Mouse (Mus musculus): Measurements from ENCODE around the gene Kcnma1. TPM values are rescaled to one million over a fixed set of nuclear protein-coding genes. Genes with fewer than 3 reads are reported as not detected.

The Kcnma1 gene
- polyA plus RNA-seq, 1 experiment: 1.7 TPM

DNA sequence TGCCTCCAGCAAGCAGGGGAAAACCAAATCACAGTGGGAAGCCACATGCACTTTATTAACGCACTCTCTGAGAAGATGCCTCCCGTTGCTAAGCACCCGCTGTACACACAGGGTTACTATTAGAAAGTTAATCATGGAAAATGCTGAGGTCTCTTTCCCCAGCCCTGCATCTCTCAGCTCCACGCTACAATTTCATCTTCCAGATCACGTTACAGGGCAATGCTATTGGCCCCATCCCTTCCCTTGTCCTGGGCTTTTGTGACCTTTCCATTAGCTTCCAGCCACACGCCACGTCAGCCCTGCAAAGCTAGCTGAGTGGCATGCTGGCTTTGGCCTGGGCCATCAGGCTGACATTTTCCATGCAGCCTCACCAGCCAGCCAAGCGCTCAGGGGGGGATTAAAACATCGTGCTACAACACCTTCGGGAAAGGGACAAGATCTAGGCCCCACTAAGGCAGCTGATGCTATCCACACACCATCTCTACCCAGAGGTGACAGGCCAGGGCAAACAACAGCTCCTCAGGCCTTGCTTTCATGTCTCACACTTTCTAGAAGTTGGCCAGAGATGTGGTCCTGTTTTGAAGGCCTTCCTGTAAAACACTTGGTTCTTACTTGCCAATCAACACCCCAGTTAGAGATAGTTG lies 111.5 kb downstream of the Kcnma1 start:
- DNase-seq: no peak
- TF ChIP-seq CTCF (conservative IDR thresholded peaks at IDR 0.05; ENCODE audit: insufficient read depth, insufficient read length, low read depth, low read length): no peak
- no peak for TF ChIP-seq POLR2A (IDR thresholded peaks at IDR 0.05; ENCODE audit: low read depth, low read length)
- no peaks in the 10 kb centered on the region for H3K4me1 ChIP-seq (ENCODE audit: control insufficient read depth, insufficient read depth, low read length)
- no peaks in the 10 kb centered on the region for H3K36me3 ChIP-seq (ENCODE audit: control insufficient read depth, insufficient read depth, low read length)
- H3K27me3 ChIP-seq (replicated peaks; ENCODE audit: control insufficient read depth, insufficient read depth, low read length): no peaks in the 10 kb centered on the region
- no peak overlapping the region for H3K27ac ChIP-seq (ENCODE audit: insufficient read depth, low read depth, low read length)
- WGBS: 67% methylated on average over 10 of the region's 10 CpGs
- H3K4me3 ChIP-seq (ENCODE audit: insufficient read depth, low read depth, low read length): no peak overlapping the region

- no peak overlapping the region for H3K4me3 ChIP-seq (ENCODE audit: insufficient read depth, low read depth, low read length)
- 89% methylated on average over 5 of the region's 5 CpGs for WGBS
- DNase-seq: no peak
- H3K4me1 ChIP-seq (ENCODE audit: control insufficient read depth, insufficient read depth, low read length): no peaks in the 10 kb centered on the region
- no peak overlapping the region for H3K27ac ChIP-seq (ENCODE audit: insufficient read depth, low read depth, low read length)
- H3K36me3 ChIP-seq (ENCODE audit: control insufficient read depth, insufficient read depth, low read length): no peaks in the 10 kb centered on the region
- no peaks in the 10 kb centered on the region for H3K27me3 ChIP-seq (replicated peaks; ENCODE audit: control insufficient read depth, insufficient read depth, low read length)
- TF ChIP-seq POLR2A (IDR thresholded peaks at IDR 0.05; ENCODE audit: low read depth, low read length): no peak
- no peak for TF ChIP-seq CTCF (conservative IDR thresholded peaks at IDR 0.05; ENCODE audit: insufficient read depth, insufficient read length, low read depth, low read length)
These were observed 114.8 kb downstream of the Kcnma1 start for GRCm38 (mm10) chr14:23899462-23899861.

DNA sequence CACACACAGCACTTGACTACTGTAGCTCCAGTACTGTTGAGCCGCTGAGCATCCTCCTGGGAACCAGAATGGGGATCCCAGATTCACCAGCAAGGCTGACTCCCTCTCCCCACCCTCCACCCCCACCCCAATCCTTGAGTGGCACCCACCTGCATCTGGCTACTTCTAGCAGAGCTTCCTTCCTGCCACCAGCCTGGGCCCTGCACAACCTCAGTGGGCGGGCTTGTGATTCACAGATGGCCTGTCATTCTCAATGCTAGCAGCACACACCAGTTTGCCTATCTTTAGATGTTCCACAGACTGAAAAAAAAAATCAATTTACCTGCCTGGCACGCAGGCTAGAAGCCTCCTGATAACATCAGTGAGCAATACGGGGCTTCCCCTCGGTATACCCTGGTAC lies 116.5 kb downstream of the Kcnma1 start:
- DNase-seq: no peak

GRCm38 (mm10) chr14:23896036-23896435 lies 118.3 kb downstream of the Kcnma1 start:
- Histone ChIP-seq H3K27ac (ENCODE audit: insufficient read depth, low read depth, low read length) (no peak overlapping the region), H3K36me3 (ENCODE audit: control insufficient read depth, insufficient read depth, low read length) (no peaks in the 10 kb centered on the region), H3K4me1 (ENCODE audit: control insufficient read depth, insufficient read depth, low read length) (no peaks in the 10 kb centered on the region), H3K4me3 (ENCODE audit: insufficient read depth, low read depth, low read length) (no peak overlapping the region), H3K27me3 (replicated peaks; ENCODE audit: control insufficient read depth, insufficient read depth, low read length) (no peaks in the 10 kb centered on the region)
- DNase-seq: no peak
- TF ChIP-seq POLR2A (IDR thresholded peaks at IDR 0.05; ENCODE audit: low read depth, low read length) (no peak), CTCF (conservative IDR thresholded peaks at IDR 0.05; ENCODE audit: insufficient read depth, insufficient read length, low read depth, low read length) (no peak)
- 92% methylated on average over 3 of the region's 3 CpGs for WGBS

More for the DNA sequence above, 116.5 kb downstream of the Kcnma1 start:
- Histone ChIP-seq H3K27me3 (replicated peaks; ENCODE audit: control insufficient read depth, insufficient read depth, low read length) (no peaks in the 10 kb centered on the region), H3K27ac (ENCODE audit: insufficient read depth, low read depth, low read length) (no peak overlapping the region), H3K4me1 (ENCODE audit: control insufficient read depth, insufficient read depth, low read length) (no peaks in the 10 kb centered on the region), H3K36me3 (ENCODE audit: control insufficient read depth, insufficient read depth, low read length) (no peaks in the 10 kb centered on the region), H3K4me3 (ENCODE audit: insufficient read depth, low read depth, low read length) (no peak overlapping the region)
- WGBS: 92% methylated on average over 5 of the region's 5 CpGs
- TF ChIP-seq CTCF (conservative IDR thresholded peaks at IDR 0.05; ENCODE audit: insufficient read depth, insufficient read length, low read depth, low read length) (no peak), POLR2A (IDR thresholded peaks at IDR 0.05; ENCODE audit: low read depth, low read length) (no peak)

GRCm38 (mm10) chr14:23886112-23886511 lies 128.2 kb downstream of the Kcnma1 start:
- no peak overlapping the region for H3K27ac ChIP-seq (ENCODE audit: insufficient read depth, low read depth, low read length)
- H3K4me1 ChIP-seq (ENCODE audit: control insufficient read depth, insufficient read depth, low read length): no peaks in the 10 kb centered on the region
- TF ChIP-seq POLR2A (IDR thresholded peaks at IDR 0.05; ENCODE audit: low read depth, low read length) (no peak), CTCF (conservative IDR thresholded peaks at IDR 0.05; ENCODE audit: insufficient read depth, insufficient read length, low read depth, low read length) (no peak)
- no peaks in the 10 kb centered on the region for H3K36me3 ChIP-seq (ENCODE audit: control insufficient read depth, insufficient read depth, low read length)
- no peaks in the 10 kb centered on the region for H3K27me3 ChIP-seq (replicated peaks; ENCODE audit: control insufficient read depth, insufficient read depth, low read length)
- DNase-seq: no peak
- H3K4me3 ChIP-seq (ENCODE audit: insufficient read depth, low read depth, low read length): no peak overlapping the region
- 70% methylated on average over 4 of the region's 4 CpGs for WGBS

DNA sequence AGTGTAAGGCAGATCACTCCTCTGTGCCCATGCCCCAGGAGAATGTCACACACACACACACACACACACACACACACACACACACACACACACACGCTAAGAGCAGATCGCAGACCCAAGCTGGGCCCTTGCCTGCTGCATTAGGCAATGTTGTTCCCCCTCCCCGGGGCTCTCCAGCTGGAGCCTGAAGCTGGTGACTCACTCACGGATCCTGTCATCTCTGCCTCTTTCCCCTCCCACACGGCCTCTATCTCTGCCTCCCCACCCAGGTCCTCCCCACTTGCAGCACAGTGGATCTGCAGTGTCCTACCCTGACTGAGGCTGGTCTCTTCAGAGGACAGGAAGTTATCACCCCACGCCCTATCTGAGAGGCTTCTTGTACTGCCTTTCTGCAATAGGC lies 128.8 kb downstream of the Kcnma1 start:
- no peak for TF ChIP-seq CTCF (conservative IDR thresholded peaks at IDR 0.05; ENCODE audit: insufficient read depth, insufficient read length, low read depth, low read length)
- no peak for TF ChIP-seq POLR2A (IDR thresholded peaks at IDR 0.05; ENCODE audit: low read depth, low read length)
- 31% methylated on average over 6 of the region's 6 CpGs for WGBS
- no peak overlapping the region for H3K27ac ChIP-seq (ENCODE audit: insufficient read depth, low read depth, low read length)
- DNase-seq: no peak
- no peaks in the 10 kb centered on the region for H3K4me1 ChIP-seq (ENCODE audit: control insufficient read depth, insufficient read depth, low read length)
- H3K4me3 ChIP-seq (ENCODE audit: insufficient read depth, low read depth, low read length): no peak overlapping the region
- no peaks in the 10 kb centered on the region for H3K27me3 ChIP-seq (replicated peaks; ENCODE audit: control insufficient read depth, insufficient read depth, low read length)
- H3K36me3 ChIP-seq (ENCODE audit: control insufficient read depth, insufficient read depth, low read length): no peaks in the 10 kb centered on the region

GRCm38 (mm10) chr14:23885071-23885470 lies 129.2 kb downstream of the Kcnma1 start:
- no peaks in the 10 kb centered on the region for H3K4me1 ChIP-seq (ENCODE audit: control insufficient read depth, insufficient read depth, low read length)
- no peak overlapping the region for H3K4me3 ChIP-seq (ENCODE audit: insufficient read depth, low read depth, low read length)
- no peaks in the 10 kb centered on the region for H3K36me3 ChIP-seq (ENCODE audit: control insufficient read depth, insufficient read depth, low read length)
- no peak for TF ChIP-seq CTCF (conservative IDR thresholded peaks at IDR 0.05; ENCODE audit: insufficient read depth, insufficient read length, low read depth, low read length)
- H3K27me3 ChIP-seq (replicated peaks; ENCODE audit: control insufficient read depth, insufficient read depth, low read length): no peaks in the 10 kb centered on the region
- no peak for DNase-seq
- WGBS: 87% methylated on average over 4 of the region's 4 CpGs
- no peak overlapping the region for H3K27ac ChIP-seq (ENCODE audit: insufficient read depth, low read depth, low read length)
